Mouse (Mus musculus) thymus, adult 2 months (tissue): ENCODE data around the gene Foxk1.

Experiments
- CTCF ChIP-seq: fragments of 200-500 bp; IDR thresholded peaks from 2 replicates; pipeline ENCODE4 v1.5.1; 2012; ENCODE audit warnings: mild to moderate bottlenecking, control low read depth, low read length, moderate library complexity, borderline replicate concordance; ENCODE audit not compliant: control insufficient read depth, poor library complexity, insufficient read depth; ENCODE audit errors: extremely low read depth
- POLR2A ChIP-seq: fragments of 200-500 bp; IDR thresholded peaks from 2 replicates; pipeline ENCODE4 v1.6.1; 2012; ENCODE audit warnings: mild to moderate bottlenecking, low read length, control low read depth, moderate library complexity; ENCODE audit not compliant: control insufficient read depth, poor library complexity, insufficient read depth; ENCODE audit errors: extremely low read depth

DNA sequence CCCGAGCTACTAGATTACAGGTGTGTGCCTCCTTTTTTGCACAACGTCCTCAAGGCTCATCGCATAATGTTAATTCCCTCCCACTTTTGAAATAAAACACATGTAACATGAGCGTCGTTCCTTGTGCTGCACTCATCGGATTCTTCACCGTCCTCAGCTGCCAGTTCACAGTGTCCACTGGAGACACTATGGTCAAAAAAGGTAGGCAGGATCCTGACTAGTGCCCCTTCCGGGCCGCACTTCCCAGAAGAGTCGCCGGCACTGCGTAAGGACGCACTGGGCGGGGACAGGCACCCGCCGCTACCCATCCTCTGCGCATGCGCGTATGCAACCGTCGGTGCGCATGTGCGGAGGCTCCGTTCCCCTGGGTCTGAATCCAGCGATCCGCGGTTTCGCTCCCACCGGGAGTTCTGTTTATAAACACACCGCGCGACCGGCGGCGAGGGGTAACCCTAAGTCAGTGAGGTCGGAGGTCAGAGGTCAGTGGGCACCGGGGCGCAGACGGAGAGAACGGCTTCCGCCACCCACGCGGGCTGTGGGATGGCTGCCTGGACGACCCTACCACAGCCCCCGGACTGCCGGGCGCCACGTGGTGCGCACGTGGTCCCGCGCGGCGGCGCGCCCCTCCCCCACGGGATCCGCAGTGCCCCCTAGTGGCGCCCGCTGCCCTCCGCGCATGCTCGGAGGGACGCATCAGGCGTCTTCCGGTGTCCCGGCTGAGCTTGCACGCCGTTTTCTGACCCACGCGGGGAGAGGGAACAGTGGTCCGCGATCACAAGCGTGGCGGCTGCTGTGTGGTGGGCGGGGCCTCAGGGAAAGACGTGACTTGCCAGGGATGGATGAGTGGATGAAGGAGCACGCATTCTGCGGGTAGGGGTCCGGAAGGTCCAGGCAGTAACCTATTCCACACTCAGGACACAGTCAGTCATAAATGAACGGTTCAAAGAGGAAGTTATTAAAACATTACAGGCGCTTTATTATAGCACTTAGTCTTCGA, 33.9 kb upstream of the Foxk1 start:
- peak; percentile 82 for TF ChIP-seq POLR2A
- peak; percentile 100 for TF ChIP-seq CTCF
